Mouse (Mus musculus) ovary, postnatal 36 days (tissue): Measurements from ENCODE around the gene Btla.

Source experiments
- DNase-seq: peaks from one replicate; pipeline ENCODE4 v3.0.0; 2022; ENCODE audit warnings: low spot score, mixed read lengths

Gene Btla

DNA sequence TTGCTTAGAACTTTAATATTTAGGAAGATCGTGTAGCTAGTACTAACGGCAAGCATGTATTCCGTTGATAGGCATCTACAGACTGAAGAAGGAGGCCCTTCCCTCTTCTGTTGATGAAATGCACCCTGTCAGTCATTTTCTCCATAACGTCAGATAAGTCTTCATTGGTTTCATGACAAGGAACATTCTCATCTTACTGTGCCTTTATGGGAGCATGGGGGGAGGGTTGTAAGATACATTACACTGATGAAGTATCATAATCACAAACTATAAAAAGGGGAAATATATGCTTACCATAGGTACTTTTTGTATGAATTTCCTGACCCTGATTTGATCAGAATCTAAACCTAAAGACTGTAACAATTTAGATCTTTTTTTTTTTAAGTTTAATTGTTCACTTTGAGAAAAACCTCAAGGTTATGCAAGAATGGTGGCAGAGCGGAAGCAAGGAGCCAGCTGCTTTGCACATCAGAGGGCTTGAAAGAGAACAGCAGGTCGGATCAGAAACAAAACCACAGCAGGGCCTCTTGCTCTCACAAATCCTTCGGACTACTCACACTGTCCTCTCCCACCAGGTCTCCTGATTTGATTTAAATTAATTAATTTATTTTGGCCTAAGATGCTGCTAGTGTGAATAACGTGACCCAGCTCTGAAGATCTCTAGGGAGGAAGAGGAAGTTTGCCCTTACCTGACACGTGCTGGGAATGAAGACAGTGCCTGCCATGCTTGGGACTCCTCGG is at the start of gene Btla:
Gene Btla (plus strand): TSS at position 668 of the 741 bp plus-strand sequence.
- DNase-seq: no peak

DNA sequence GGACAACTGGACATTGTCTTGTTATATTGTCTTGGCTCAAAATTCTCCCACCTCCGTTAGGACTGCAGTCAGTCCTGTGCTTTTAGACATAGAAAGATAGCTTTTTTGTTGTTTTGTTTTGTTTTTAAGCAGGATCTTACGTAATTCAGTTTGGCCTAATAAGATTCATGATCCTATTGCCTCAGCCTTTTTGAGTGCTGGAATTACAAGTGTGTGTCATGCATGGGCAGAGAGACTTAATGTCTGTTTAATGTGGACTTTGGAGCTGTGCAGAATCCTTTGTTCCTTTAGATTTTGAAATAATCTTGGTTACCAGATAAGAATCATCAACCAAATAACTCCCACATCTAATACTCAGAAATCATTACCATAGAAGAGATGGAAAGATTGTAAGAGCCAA is 45.6 kb upstream of the Btla start:
- DNase-seq: no peak

DNA sequence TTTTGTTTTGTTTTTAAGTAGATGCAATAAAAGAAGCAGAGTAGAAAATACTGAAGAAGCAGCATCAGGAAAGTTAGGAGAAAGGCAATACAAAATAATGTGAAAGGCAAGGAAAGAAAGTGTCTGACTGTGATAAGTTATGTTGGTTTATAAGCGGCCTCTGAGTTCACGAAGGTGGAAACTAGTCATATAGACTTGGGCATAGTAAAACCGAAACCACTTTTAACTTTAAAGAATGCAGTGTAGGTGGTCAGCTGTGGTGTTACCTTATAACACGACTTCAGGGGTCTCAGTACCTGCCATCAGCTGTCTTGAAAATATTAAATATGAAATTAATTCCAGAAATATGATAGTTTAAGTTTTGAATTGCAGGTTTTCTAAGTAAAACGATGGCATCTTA is 42.3 kb upstream of the Btla start:
- no peak for DNase-seq

DNA sequence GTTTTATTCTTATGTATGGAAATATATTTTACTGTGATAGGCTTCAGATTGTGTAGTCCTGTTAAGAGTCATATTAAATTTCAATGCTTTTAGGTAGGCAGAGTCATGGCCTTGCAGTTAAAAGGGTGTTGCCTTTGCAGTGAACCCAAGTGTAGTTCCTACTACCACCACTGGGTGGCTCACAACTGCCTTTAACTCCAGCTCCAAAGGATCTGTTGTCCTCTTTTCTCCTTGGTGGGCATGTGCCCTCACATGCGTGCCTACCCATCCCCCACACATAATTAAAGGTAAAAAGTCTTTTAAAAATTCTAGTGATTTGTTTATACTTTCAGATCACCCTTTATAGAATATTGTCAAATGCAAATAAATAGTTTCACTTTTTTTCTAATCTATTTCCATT is 31.5 kb upstream of the Btla start:
- DNase-seq: peak; percentile 53

DNA sequence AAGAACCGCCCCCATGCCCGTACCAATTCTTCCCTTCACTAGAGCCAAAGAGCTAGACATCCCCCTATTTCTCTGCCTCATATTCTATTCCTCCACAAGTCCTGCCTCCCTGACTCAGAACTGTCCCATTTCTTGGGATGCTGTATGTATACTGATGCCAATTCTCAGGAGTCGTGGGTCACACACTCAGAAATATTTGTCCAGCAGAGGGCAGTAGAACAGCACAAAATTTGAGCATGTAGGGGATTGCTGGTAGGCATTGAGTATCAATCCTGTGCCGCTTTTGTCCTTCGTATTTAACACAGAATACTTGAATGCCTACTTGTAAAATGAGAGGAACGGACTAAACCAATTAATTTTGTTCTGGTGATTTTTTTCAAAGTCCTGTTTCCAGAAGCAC is 27.3 kb upstream of the Btla start:
- DNase-seq: peak; percentile 13

DNA sequence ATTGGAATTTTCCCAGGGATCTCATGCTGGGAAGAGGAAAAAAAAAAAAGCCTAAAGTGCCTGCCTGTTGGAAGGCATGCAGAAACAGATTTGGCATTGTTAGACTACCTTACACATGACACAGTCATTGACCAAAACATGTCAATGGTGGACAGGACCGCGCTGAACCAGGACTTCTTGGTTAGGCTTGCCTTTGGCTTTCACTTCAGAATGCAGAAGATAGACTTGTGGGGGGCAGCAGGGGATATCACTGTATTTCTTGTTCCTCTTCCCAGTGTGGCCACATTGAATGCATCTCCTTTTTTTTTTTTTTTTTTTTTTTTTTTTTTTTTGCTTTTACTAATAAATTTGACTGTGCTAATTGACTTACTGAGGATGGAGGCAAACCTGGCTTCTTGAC is 22.7 kb upstream of the Btla start:
- DNase-seq: no peak

DNA sequence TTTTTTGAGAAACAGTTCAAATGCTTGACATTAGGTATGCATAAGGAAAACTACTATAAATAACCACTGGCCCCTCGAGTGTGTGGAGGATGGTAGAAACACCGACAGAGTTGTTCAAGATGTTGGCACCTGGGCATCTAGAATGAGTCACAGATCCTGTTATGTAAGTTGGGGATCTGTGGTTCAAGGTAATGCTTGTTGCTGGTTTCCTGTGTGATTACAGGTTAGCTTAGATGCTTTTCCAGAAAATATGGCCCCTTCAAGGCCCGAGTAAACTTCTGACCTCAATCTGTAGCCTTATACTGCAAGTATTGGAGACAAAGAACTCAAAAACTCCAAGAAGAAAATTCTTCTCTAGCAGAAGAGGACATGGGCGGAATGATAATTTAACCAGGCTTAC is 19.7 kb upstream of the Btla start:
- no peak for DNase-seq

DNA sequence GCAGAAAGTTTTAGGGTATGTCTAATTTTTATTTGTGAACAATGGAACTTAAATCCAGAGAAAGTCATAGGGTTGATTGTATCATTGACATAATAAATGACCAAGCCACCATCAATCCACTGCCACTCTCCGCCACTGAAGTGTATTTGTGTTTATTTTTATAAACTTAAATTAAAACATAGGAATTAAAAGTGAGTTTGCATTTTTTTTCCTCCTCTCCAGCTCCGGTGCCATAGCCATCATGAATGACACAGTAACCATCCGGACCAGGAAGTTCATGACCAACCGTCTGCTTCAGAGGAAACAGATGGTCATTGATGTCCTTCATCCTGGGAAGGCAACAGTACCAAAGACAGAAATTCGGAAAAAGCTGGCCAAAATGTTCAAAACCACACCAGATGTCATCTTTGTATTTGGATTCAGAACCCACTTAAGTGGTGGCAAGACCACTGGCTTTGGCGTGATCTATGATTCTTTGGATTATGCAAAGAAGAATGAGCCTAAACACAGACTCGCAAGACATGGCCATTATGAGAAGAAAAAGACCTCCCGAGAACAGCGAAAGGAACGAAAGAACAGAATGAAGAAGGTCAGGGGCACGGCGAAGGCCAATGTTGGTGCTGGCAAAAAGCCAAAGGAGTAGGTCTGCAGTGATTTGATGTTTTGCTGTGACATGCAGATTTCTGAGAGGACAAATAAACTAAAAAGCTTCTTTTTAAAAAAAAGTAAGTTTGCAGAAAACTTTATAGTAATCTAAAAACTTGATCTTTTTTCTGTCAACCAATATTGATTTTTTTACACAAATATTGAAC is 19.1 kb upstream of the Btla start:
- peak; percentile 12 for DNase-seq

DNA sequence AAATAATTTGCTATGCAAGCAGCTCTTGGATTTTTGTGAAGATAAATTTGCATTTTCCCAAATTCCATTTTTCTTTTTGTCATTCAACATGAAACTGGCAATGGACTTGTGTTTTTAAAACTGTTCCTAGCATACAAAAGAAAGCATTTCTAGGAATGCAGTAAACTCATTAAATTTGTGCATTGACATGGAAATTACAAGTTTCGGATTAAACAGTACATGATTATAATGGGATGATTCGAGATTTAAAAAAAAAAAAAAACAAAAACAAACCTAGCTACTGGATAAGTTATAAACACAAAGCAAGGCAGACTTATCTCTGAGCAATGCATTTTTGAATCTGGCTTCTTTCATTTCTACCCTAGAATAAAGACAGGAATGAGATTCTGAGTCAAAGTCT is 2.1 kb upstream of the Btla start:
- no peak for DNase-seq

DNA sequence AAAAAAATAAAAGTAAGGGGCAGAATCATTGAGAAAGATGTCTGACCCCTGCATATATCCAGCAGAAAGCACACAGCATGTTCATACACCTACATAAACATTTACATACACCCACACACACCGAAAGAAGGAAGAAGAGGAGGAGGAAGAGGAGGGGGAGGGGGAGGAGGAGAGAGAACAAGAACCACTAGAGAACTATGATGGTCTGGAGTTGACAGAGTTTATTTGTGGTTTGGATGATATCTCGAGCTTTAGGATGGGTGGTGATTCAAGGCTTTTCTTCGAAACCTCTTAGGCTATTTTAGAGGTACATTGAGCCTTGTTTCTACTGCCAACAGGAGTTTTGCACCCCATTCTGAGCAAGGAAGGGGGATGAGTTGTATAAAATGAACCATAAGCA is 1.3 kb upstream of the Btla start:
- DNase-seq: no peak

DNA sequence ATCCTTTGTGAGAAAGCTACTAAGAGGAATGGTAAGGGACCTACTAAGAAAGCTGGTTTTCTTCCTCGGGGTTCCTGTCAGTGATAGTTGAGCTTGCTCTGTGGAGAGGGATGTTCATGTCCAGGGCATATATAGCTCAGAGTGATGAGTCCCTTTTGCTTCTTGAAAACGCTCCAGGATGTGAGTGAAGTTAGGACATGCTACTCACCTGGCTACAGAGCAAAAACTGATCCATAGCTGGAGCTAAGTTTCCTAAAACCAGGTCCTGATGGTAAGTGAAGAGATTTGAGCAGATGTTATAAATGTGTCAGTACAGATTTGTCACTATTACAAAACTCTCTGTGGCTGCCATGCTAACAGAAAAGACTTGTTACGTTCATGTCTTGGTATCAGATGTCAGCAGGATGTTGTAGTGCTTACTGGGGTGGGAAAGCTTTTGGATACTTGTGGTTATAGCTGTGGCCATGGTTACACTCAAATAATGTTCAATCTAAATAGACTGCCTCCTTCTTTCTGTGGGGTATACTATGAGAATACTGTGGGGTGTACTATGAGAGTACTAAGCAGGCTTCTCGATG is 405 bp downstream of the Btla start:
- no peak for DNase-seq

DNA sequence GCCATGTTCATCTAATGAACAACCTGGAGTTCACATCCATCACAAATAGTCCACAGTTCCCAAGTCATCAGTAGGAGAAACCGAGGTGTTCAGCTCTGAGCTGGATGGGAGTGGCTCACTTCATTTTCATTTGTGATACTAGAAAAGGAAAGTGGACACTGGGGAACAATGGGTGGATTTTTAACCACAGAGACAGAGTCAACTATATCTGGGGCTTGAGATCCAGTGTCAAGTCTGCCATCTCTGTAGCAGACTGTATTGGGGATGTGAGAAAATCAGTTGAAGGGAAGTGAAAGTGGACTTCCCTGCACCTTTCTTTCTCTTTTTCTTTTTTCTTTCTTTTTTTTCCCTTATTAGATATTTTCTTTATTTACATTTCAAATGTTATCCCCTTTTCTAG is 2.9 kb downstream of the Btla start:
- no peak for DNase-seq

DNA sequence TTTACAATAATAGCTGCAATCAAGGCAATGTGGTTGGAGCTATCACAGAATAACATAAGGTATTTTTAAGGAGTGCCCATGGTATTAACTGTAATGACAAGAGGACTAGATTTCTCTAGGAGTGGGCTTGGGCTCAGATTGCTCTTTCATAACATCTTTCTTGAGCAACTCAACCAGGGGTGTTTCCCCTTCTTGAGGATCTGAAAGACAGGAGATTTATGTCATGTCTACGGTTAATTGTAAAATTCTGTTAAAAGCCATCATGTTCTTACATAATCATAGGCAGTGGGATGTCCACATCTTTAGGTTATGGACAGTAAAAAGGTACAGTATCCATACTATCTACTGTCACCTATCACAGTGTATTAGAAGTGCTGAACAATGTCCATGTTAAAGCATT is 7.2 kb downstream of the Btla start:
- no peak for DNase-seq

DNA sequence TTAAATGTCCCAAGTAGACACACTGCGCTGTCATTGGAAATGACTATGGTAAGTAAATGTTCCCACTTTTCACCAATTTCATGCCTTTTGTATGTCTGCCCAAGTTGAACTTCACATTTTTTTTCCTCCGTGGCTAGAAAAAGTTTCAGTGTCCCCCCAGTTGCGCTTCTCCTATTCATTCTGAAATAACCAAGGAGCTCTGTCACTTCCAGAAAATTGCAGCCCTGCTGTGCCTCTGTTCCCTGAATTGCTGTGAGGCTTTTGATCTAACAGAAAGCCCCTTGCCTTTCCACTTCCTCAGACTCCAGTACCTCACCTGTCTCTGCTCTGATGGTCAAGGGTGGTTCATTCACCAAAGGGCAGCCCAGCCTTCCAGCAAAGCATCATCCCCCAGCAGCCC is 8.9 kb downstream of the Btla start:
- no peak for DNase-seq

DNA sequence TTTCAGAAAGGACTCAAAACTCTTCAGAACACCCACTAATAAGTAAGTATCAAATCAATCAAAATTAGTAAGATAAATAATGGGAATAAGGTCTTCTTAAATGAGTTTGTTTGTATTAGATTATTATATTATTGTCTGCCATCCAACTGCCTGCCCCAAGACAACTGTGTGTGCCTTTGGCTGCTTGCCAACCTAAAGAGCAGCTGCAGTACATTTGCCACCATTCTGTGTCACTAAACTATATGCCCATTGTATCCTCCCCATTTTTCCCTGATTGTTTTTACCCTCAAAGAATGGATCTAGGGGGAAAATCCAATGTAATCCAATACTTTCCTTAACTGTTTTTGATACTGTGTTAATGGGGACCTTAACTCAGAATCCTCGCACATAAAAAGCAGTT is 18.6 kb downstream of the Btla start:
- no peak for DNase-seq

DNA sequence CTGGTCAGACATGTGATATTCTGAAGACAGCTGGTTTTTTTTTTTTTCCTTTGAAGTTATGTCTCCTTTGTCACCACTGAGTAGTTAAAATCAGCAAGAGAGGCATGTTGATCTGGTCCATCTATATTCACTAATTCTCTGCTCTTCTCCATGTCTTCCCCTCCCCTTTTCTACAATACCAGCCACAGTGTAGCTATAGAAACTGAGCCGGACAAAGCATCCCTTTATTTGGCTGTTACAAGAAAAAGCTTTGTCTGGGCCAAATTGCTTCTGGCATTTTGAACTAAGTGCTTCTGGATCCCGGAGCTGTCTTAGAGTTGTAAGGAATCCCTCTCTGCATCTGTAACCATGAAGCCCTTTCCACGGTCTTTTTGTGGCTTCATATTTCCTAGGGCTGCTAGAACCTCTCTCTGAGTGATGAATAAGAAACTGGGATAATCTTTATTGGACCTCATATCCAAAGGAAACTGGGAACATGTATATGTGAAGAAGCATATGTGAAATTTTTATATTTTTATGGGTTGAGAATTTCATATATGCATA is 20.9 kb downstream of the Btla start:
- DNase-seq: no peak

DNA sequence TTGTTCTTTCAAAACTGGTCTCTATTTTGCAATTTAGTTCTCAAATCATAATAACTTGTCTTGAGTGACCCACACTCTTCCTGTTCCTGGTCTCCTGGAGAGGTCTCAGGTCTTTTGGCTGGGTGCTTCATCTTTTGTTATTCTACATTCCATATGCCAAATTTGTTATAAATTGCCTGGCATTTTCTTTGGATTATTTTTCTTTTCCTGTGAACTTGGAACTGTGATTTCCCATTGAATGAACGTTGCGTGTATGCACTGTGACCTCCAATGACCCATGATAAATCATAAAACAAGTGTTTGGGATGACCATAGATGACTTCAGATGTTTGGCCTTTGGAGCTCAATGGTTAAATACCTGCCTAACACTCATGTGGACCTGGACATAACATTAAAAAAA is 25.6 kb downstream of the Btla start:
- DNase-seq: no peak

DNA sequence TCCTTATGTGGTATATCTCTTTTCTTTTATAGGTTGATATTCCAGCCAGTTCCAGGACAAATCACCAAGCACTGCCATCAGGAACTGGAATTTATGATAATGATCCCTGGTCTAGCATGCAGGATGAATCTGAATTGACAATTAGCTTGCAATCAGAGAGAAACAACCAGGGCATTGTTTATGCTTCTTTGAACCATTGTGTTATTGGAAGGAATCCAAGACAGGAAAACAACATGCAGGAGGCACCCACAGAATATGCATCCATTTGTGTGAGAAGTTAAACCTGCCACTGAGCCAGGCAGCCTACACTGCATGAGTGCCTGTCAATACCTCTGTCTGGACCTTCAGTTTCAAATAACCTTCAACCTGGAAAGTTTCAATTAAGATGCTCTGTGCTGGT is 26.2 kb downstream of the Btla start:
- DNase-seq: no peak

DNA sequence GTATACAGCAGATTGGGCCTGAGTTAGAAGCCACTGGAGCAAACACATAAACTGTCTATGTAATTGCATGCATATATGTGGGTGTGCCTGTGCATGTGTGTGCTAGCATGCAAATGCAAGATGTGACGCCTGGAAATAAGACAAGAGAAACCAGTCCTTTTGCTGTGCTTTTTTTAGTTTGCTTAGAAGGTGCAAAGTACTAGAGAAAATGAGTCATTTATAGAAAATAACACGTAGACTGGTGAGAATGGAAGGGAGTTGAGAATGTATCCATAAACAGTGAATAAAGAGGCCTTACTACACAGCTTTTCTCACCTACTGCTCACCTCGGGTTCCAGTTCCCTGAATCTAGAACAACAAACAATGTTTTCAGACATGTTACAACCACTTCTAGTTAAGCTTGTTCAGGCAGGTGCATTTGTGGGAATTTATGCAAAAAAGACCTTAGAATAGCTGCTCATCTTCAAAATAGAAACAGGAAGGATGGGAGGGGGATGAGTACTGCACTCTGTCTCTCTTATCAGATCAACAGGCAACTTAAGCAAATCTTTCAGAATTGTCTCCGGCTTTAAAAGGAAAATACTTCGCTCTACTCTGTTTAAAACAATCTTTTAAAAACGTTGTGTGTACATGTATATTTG is 27.8 kb downstream of the Btla start:
- no peak for DNase-seq

DNA sequence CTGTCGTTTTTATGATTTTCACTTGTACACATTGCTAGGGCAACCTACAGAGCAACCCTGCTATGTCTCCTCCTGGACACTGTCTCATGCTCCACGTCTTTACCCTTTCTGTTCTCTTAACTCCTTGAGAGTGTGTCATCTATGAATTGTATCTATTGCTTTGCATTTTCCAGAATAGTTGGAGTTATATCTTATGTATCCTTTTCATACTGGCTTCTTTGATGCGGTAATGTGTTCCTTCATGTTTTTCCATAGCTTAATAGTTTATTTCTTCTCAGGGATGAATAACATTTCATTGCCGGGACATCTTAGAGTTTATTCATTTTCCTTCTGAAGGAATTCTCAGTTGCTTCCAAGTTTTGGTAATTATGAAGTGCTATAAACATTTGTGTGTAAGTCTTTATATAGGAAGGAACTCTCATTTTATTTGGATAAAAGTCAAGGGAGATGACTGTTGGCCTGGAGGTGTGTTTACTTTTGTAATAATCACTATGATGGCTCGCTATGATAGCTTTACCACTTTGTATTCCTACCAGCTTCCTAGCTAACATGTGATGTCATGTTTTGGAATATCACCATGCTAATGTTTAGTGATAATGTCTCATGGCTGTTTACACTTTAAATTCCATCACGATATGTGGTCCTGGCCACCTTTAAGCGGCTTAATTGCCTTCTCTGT is 31.2 kb downstream of the Btla start:
- DNase-seq: no peak

DNA sequence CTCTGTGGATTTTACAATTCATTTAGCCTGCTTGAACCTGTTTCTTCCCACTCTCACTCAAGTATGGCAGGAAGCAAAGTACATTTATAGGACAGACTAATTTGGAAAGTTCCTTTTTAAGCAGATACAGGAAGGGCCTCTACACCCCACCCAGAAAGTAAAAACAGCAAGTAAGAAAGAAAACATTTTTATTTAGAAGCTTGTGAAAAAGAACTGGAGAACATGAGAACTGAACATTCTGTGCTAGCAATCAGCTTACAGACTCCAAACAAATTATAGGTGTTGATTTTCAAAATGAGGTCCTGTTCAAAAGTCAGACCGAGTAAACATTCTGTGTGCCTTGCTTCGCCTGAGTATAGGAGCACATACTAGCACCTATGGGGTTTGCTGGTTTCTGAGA is 32.8 kb downstream of the Btla start:
- DNase-seq: no peak

DNA sequence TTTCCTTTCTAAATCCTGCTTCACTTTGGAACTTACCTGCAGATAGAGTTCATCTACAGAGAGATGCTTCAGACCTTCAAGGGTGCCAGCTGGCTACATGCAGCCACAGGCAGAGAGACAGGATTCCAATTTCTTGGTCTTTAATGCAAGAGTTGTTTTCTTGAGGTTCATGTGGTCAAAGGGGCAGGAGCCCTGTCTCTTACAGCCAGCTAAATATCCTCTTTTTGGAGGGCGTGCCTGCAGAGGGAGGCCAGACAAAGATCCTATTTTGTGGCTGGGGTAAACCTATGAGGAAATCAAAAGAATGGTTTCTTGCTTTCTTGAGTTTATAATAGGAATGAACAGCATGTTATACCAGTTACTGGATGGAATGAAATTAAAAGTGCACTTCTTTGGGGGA is 33.5 kb downstream of the Btla start:
- no peak for DNase-seq
